In genomic region chr16:24491486-24491758, GRCm38 (mm10) we compare ENCODE assay signal across 10 mouse cellular contexts.
DNase-seq lines count a peak whose midpoint lies in the region; ATAC-seq and TF ChIP-seq lines count a peak whose summit lies in the region.
"Had no signal": no experiment of that assay in that cellular context is flagged by ENCODE, and none has a peak within 500 bp of the region (broad histone marks: within the 10 kb centered on the region; RNA-seq: fewer than 3 reads in every experiment).

No protein-coding gene starts in this region.

- peaks cover 91% of the 10 kb centered on the region for H3K4me1 ChIP-seq in heart, embryonic 13.5 days
- H3K4me1 ChIP-seq in heart, postnatal 0 days (ENCODE audit: control insufficient read depth, insufficient read depth), result peaks cover 76% of the 10 kb centered on the region

- H3K27ac ChIP-seq in heart, embryonic 13.5 days (replicated peaks), result peak overlapping the region; percentile 94
- H3K27ac ChIP-seq in layer of hippocampus, adult 2 months, result peak overlapping the region; percentile 81
- peak overlapping the region; percentile 89 for H3K27ac ChIP-seq in heart, postnatal 0 days (ENCODE audit: low read depth)

- DNase-seq in heart, postnatal 14 days, result no peak
- no peak for DNase-seq in layer of hippocampus, adult 2 months (ENCODE audit: low spot score in 2 of 2)
- no peak for DNase-seq in layer of hippocampus, adult 18-20 months (ENCODE audit: low spot score in 2 of 2)
- DNase-seq in adipocyte (ENCODE audit: low spot score), result peak; percentile 34
- DNase-seq in heart, postnatal 0 days (ENCODE audit: low spot score), result no peak
- no peak for DNase-seq in MN1 (ENCODE audit: low spot score)
- DNase-seq in adrenal gland, adult 2 months, result no peak
- DNase-seq: kidney, adult 11 months had no signal

- no peak for ATAC-seq in heart, embryonic 13.5 days (ENCODE audit: extremely low read depth, insufficient number of reproducible peaks, low FRiP score, low TSS enrichment)
- ATAC-seq in heart, postnatal 0 days (ENCODE audit: insufficient read depth, low read depth), result no peak
- ATAC-seq: CD4-positive, CD25-positive, alpha-beta regulatory T cell, adult 4 months had no signal

- WGBS in heart, embryonic 13.5 days, result 54% methylated on average over 2 of the region's 2 CpGs
- 63% methylated on average over 2 of the region's 2 CpGs for WGBS in heart, postnatal 0 days

- no peak for TF ChIP-seq CTCF in layer of hippocampus, adult 2 months (conservative IDR thresholded peaks at IDR 0.05)
- TF ChIP-seq CTCF in heart, postnatal 0 days (IDR thresholded peaks at IDR 0.05; ENCODE audit: low read depth), result no peak

- H3K9me3 ChIP-seq in heart, embryonic 13.5 days, result no peaks in the 10 kb centered on the region
- no peaks in the 10 kb centered on the region for H3K9me3 ChIP-seq in heart, postnatal 0 days (replicated peaks; ENCODE audit: control insufficient read depth, low read length)

- H3K4me3 ChIP-seq in heart, embryonic 13.5 days, result no peak overlapping the region
- no peak overlapping the region for H3K4me3 ChIP-seq in layer of hippocampus, adult 2 months
- no peak overlapping the region for H3K4me3 ChIP-seq in heart, postnatal 0 days (ENCODE audit: low read depth, low read length)

- intact Hi-C loops in heart, postnatal 14 days (cut with DNase I), result loop anchor here (5.0 kb wide), 1 partner anchor 504 kb away; the partner anchor contains the start of genes Bcl6 and Gm37419

- H3K36me3 ChIP-seq in heart, embryonic 13.5 days, result peaks cover 6% of the 10 kb centered on the region; the same call in 1 of the 2 replicates
- no peaks in the 10 kb centered on the region for H3K36me3 ChIP-seq in heart, postnatal 0 days (replicated peaks; ENCODE audit: control insufficient read depth, insufficient read depth, low read length)

- no peak overlapping the region for H3K4me2 ChIP-seq in heart, embryonic 13.5 days
- no peak overlapping the region for H3K4me2 ChIP-seq in heart, postnatal 0 days (ENCODE audit: low read depth, low read length)

- H3K9ac ChIP-seq in heart, embryonic 13.5 days, result peak overlapping the region; percentile 63; the same call in 1 of the 2 replicates
- no peak overlapping the region for H3K9ac ChIP-seq in heart, postnatal 0 days (replicated peaks; ENCODE audit: low read depth, low read length)

- TF ChIP-seq EP300 in heart, postnatal 0 days (IDR thresholded peaks at IDR 0.05; ENCODE audit: low read depth), result no peak

- H3K27me3 ChIP-seq in heart, embryonic 13.5 days (replicated peaks), result no peaks in the 10 kb centered on the region
- no peaks in the 10 kb centered on the region for H3K27me3 ChIP-seq in heart, postnatal 0 days (ENCODE audit: control insufficient read depth, insufficient read depth, low read length)
